Mouse (Mus musculus) cortical plate, adult 2 months (tissue): ENCODE measurements around the gene Tbc1d23.

Experiments used
- CTCF ChIP-seq: fragments of 200-500 bp; IDR thresholded peaks from 2 replicates; pipeline ENCODE4 v1.5.1; 2011; ENCODE audit warnings: mild to moderate bottlenecking, control low read depth, low read length; ENCODE audit not compliant: insufficient read depth; ENCODE audit errors: extremely low read depth
- POLR2A ChIP-seq: fragments of 200-500 bp; IDR thresholded peaks from 2 replicates; pipeline ENCODE4 v1.6.1; 2011; ENCODE audit warnings: mild to moderate bottlenecking, low read length, control low read depth; ENCODE audit not compliant: insufficient read depth; ENCODE audit errors: extremely low read depth

DNA sequence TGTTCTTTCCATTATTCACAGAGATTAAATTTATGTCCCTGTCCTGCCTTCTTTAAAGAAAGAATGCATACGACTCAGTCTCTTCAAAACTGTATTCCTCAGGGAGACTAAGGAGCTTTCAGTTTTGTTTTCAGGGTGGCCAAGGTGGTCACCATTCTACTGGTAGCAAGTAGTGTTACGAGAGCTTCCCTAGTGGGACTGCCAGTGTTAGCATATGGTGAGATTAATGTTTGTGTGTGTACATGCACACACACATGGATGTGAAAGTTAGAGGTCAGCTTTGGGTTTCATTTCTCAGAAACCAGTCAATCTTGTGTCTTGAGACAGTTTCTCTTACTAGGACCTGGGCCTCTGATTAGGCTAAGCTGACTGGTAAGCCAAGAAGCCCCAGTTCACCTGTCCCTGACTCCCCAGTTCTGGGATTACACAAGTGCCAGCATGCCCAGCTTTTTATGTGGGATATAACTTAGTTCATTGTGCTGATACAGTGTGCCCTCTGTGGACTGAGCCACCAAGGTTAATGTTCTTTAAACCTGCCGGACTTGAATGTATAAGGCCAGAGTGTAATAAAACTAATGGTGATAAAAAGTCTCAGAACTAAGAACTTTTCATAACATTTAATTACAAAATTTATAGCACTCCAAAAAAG is 100.4 kb downstream of the Tbc1d23 start:
- TF ChIP-seq POLR2A (no peak), CTCF (no peak)
